ENCODE assay signal across 17 mouse cellular contexts in the genomic region with DNA sequence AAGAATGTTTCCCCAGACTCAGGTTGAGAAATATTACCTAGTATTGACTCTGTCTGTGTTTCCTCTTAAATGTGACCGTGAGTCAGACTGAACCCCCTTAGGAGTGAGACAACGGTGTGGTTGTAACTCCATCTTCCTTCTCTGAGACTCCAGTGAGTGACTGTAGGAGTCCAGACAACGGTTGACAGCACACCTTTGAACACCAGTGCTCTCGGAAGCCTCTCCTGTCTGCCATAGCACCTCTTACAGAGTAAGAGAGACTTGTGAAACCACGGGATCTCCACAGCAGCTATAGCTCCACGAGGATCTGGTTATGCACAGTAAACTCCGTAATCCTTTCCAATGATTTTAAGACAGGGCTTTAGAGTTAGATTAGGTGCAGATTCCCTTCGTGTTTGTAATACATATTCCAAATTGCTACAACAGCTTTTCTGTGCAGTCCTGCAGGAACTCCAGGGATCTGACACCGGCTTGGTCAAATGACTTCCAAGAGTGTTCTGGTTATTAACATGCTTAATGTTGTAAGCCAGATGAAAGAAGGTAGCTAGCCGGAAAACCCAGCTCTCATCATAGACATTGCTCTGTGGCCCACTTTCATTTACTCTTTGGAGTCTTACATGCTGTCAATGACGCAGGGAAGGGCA.
"Had no signal": no experiment of that assay in that cellular context is flagged by ENCODE, and none has a peak within 500 bp of the region (broad histone marks: within the 10 kb centered on the region; RNA-seq: fewer than 3 reads in every experiment).

No protein-coding gene starts in this region.

- H3K4me1 ChIP-seq: neural tube, embryonic 12.5 days; stomach, embryonic 15.5 days had no signal

- H3K9ac ChIP-seq: neural tube, embryonic 12.5 days; neural tube, embryonic 13.5 days; neural tube, embryonic 15.5 days; stomach, embryonic 15.5 days had no signal

- H3K4me2 ChIP-seq: neural tube, embryonic 12.5 days; neural tube, embryonic 13.5 days; neural tube, embryonic 15.5 days; stomach, embryonic 15.5 days had no signal

- H3K9me3 ChIP-seq: neural tube, embryonic 12.5 days; neural tube, embryonic 13.5 days; neural tube, embryonic 15.5 days; stomach, embryonic 15.5 days had no signal

- DNase-seq: retina, postnatal 1 day; right cerebral cortex, adult 18-20 months; right cerebral cortex, postnatal 14 days; right cerebral cortex, postnatal 25 days; right cerebral cortex, postnatal 4 days; spleen, adult 18-20 months; thymus, adult 18-20 months; thymus, adult 2 months; thymus, postnatal 14 days; thymus, postnatal 25 days; thymus, postnatal 36 days; thymus, postnatal 4 days had no signal

- H3K27ac ChIP-seq: neural tube, embryonic 12.5 days; neural tube, embryonic 13.5 days; neural tube, embryonic 15.5 days; stomach, embryonic 15.5 days; stomach, postnatal 0 days had no signal

- H3K36me3 ChIP-seq: neural tube, embryonic 12.5 days; neural tube, embryonic 13.5 days; neural tube, embryonic 15.5 days; stomach, embryonic 15.5 days had no signal

- H3K27me3 ChIP-seq: neural tube, embryonic 12.5 days; neural tube, embryonic 13.5 days; neural tube, embryonic 15.5 days; stomach, embryonic 15.5 days had no signal

- H3K4me3 ChIP-seq: neural tube, embryonic 12.5 days; neural tube, embryonic 13.5 days; neural tube, embryonic 15.5 days; stomach, embryonic 15.5 days had no signal
